ENCODE assay signal across 8 mouse cellular contexts in the genomic region with DNA sequence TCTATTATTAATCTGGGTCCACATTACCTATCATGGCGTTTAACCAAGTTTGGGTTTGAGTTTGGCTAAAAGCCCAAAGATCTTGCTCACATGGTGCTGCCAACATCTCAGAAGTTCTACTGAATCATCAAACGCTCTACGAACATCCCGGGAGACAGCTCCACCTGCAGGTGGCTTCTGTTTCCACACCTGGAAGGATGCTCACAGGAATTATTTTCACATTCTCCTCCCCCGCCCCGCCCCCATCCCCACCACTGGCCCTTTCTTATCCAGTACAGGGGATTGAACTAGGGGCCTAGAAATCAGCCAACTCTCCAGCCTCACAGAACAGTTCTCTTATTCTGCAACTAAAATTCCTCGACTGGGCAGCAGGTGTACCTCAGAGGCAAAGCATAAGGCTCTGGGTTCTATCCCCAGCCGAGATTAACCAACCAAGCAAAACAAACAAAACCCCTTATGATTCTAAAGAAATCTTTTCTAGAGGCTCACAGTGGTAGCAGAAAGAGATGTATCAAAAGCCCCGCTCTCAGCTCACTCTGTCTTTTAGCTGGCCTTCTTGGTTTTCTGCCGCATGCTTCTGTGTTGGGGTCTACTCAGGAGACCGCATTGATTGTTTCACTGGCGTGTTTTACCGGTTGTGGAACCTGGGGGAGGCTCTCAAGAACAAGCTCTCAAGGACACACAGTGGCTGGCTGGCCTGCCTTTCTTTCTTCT. TPM values are rescaled to one million over a fixed set of nuclear protein-coding genes. Genes with fewer than 3 reads are reported as not detected.
DNase-seq lines count a peak whose midpoint lies in the region; ATAC-seq and TF ChIP-seq lines count a peak whose summit lies in the region.

No protein-coding gene starts in this region.

- peak overlapping the region; percentile 33 for H3K4me3 ChIP-seq in heart, postnatal 0 days (ENCODE audit: low read depth, low read length)
- H3K4me3 ChIP-seq in liver, postnatal 0 days (ENCODE audit: low read depth, low read length): peak overlapping the region; percentile 26; the same call in 1 of the 2 replicates
- H3K4me3 ChIP-seq in neural tube, embryonic 14.5 days (ENCODE audit: low read depth, low read length): 0 out of 2 replicates have a peak overlapping the region, but pooled peaks have one; percentile 0

- TF ChIP-seq POLR2A in brain, embryonic 14.5 days (IDR thresholded peaks at IDR 0.05; ENCODE audit: borderline replicate concordance, extremely low read depth, insufficient read depth, insufficient read length, poor library complexity, severe bottlenecking): no peak

- peak; percentile 68 for TF ChIP-seq CTCF in brain, embryonic 14.5 days (IDR thresholded peaks at IDR 0.05; ENCODE audit: borderline replicate concordance, extremely low read depth, insufficient read depth, insufficient read length)
- TF ChIP-seq CTCF in heart, postnatal 0 days (IDR thresholded peaks at IDR 0.05; ENCODE audit: low read depth): peak; percentile 73
- TF ChIP-seq CTCF in liver, postnatal 0 days (IDR thresholded peaks at IDR 0.05; ENCODE audit: low read depth): peak; percentile 78

- H3K27me3 ChIP-seq in heart, postnatal 0 days (ENCODE audit: control insufficient read depth, insufficient read depth, low read length): no peaks in the 10 kb centered on the region
- H3K27me3 ChIP-seq in liver, postnatal 0 days (ENCODE audit: insufficient read depth, low read length): 0 out of 2 replicates have a peak, but pooled peaks cover 3% of the 10 kb centered on the region
- no peaks in the 10 kb centered on the region for H3K27me3 ChIP-seq in neural tube, embryonic 14.5 days (ENCODE audit: control insufficient read depth, insufficient read depth, low read length)

- WGBS in heart, postnatal 0 days: 42% methylated on average over 13 of the region's 13 CpGs
- 46% methylated on average over 13 of the region's 13 CpGs for WGBS in liver, postnatal 0 days (ENCODE audit: insufficient replicate concordance)
- 43% methylated on average over 13 of the region's 13 CpGs for WGBS in neural tube, embryonic 14.5 days

- peak overlapping the region; percentile 52 for H3K4me2 ChIP-seq in heart, postnatal 0 days (ENCODE audit: low read depth, low read length)
- peak overlapping the region; percentile 62 for H3K4me2 ChIP-seq in liver, postnatal 0 days (ENCODE audit: low read depth, low read length)
- H3K4me2 ChIP-seq in neural tube, embryonic 14.5 days (ENCODE audit: low read depth, low read length): peak overlapping the region; percentile 42

- no peaks in the 10 kb centered on the region for H3K9me3 ChIP-seq in heart, postnatal 0 days (replicated peaks; ENCODE audit: control insufficient read depth, low read length)
- no peaks in the 10 kb centered on the region for H3K9me3 ChIP-seq in liver, postnatal 0 days (ENCODE audit: low read length)
- H3K9me3 ChIP-seq in neural tube, embryonic 14.5 days (ENCODE audit: control insufficient read depth, low read length): no peaks in the 10 kb centered on the region

- peaks cover 37% of the 10 kb centered on the region for H3K4me1 ChIP-seq in heart, postnatal 0 days (ENCODE audit: control insufficient read depth, insufficient read depth)
- H3K4me1 ChIP-seq in liver, postnatal 0 days (ENCODE audit: insufficient read depth): 0 out of 2 replicates have a peak, but pooled peaks cover 3% of the 10 kb centered on the region
- peaks cover 19% of the 10 kb centered on the region for H3K4me1 ChIP-seq in neural tube, embryonic 14.5 days (ENCODE audit: control insufficient read depth, insufficient read depth, low read length)

- peak overlapping the region; percentile 53 for H3K27ac ChIP-seq in heart, postnatal 0 days (ENCODE audit: low read depth)
- 0 out of 2 replicates have a peak overlapping the region, but pooled peaks have one; percentile 14 for H3K27ac ChIP-seq in liver, postnatal 0 days (ENCODE audit: low read depth)
- peak overlapping the region; percentile 64; the same call in 1 of the 2 replicates for H3K27ac ChIP-seq in neural tube, embryonic 14.5 days (ENCODE audit: low read depth, low read length)

- 0 out of 2 replicates have a peak overlapping the region, but pooled peaks have one; percentile 32 for H3K9ac ChIP-seq in heart, postnatal 0 days (replicated peaks; ENCODE audit: low read depth, low read length)
- H3K9ac ChIP-seq in liver, postnatal 0 days (replicated peaks): peak overlapping the region; percentile 21; the same call in 1 of the 2 replicates
- H3K9ac ChIP-seq in neural tube, embryonic 14.5 days (replicated peaks; ENCODE audit: low read depth, low read length): 0 out of 2 replicates have a peak overlapping the region, but pooled peaks have one; percentile 2

- DNase-seq in ES-CJ7 (ENCODE audit: low read depth, low spot score): peak; percentile 90
- peak; percentile 92 for DNase-seq in brain, embryonic 14.5 days (ENCODE audit: low read depth)
- peak; percentile 77 for DNase-seq in heart, postnatal 0 days (ENCODE audit: low spot score)
- DNase-seq in kidney, postnatal 25 days: peak; percentile 85 to 86
- peak; percentile 86 for DNase-seq in liver, postnatal 0 days
- DNase-seq in thymus, postnatal 4 days: peak; percentile 91

- ATAC-seq in erythroblast, adult 5-6 weeks (replicated peaks; ENCODE audit: low FRiP score, poor library complexity, severe bottlenecking): peak; percentile 64
- peak; percentile 47; the same call in 1 of the 2 replicates for ATAC-seq in heart, postnatal 0 days (ENCODE audit: insufficient read depth, low read depth)
- peak; percentile 83 for ATAC-seq in liver, postnatal 0 days
- ATAC-seq in neural tube, embryonic 14.5 days (ENCODE audit: low read depth): peak; percentile 42

- no peaks in the 10 kb centered on the region for H3K36me3 ChIP-seq in heart, postnatal 0 days (replicated peaks; ENCODE audit: control insufficient read depth, insufficient read depth, low read length)
- H3K36me3 ChIP-seq in liver, postnatal 0 days (replicated peaks; ENCODE audit: insufficient read depth, low read length): no peaks in the 10 kb centered on the region
- H3K36me3 ChIP-seq in neural tube, embryonic 14.5 days (ENCODE audit: control insufficient read depth, insufficient read depth, low read length): no peaks in the 10 kb centered on the region

- TF ChIP-seq EP300 in heart, postnatal 0 days (IDR thresholded peaks at IDR 0.05; ENCODE audit: low read depth): no peak
- no peak for TF ChIP-seq EP300 in liver, postnatal 0 days (IDR thresholded peaks at IDR 0.05; ENCODE audit: low read depth)

RNA-seq across cellular contexts. Expression of a gene that starts 8.4 kb away (rescaled TPM):
- polyA plus RNA-seq in brain, embryonic 14.5 days (2012; rRNA removed): 113 and 208 TPM in 2 replicates
- total RNA-seq in erythroblast, adult 5-6 weeks (2015; ENCODE audit: low replicate concordance): 10.4 and 21.3 TPM in 2 replicates
- total RNA-seq in erythroblast, adult 5-6 weeks (2017; ENCODE audit: low replicate concordance): 14.7 and 14.8 TPM in 2 replicates
- 58.0 and 108 TPM in 2 replicates for total RNA-seq in heart, postnatal 0 days (2014; rRNA removed; ENCODE audit: low replicate concordance)
- 86.3 and 87.8 TPM in 2 replicates for polyA plus RNA-seq in heart, postnatal 0 days (2015; fragmentation: Nextera tagmentation; extraction: Ambion mirVana)
- 49.2 and 50.5 TPM in 2 replicates for polyA plus RNA-seq in liver, postnatal 0 days (2015; fragmentation: Nextera tagmentation; extraction: Ambion mirVana)
- 77.8 and 87.4 TPM in 2 replicates for polyA plus RNA-seq in neural tube, embryonic 14.5 days (2014; fragmentation: Nextera tagmentation; extraction: Ambion mirVana)

RNA-seq across cellular contexts. Expression of a gene that starts 24.1 kb away (rescaled TPM):
- 7,416 and 8,191 TPM in 2 replicates for polyA plus RNA-seq in brain, embryonic 14.5 days (2012; rRNA removed)
- total RNA-seq in erythroblast, adult 5-6 weeks (2015; ENCODE audit: low replicate concordance): not detected in 2 replicates
- total RNA-seq in erythroblast, adult 5-6 weeks (2017; ENCODE audit: low replicate concordance): not detected in 2 replicates
- total RNA-seq in heart, postnatal 0 days (2014; rRNA removed; ENCODE audit: low replicate concordance): 157 and 227 TPM in 2 replicates
- 16.9 and 19.7 TPM in 2 replicates for polyA plus RNA-seq in heart, postnatal 0 days (2015; fragmentation: Nextera tagmentation; extraction: Ambion mirVana)
- polyA plus RNA-seq in liver, postnatal 0 days (2015; fragmentation: Nextera tagmentation; extraction: Ambion mirVana): 0.28 and 0.31 TPM in 2 replicates
- polyA plus RNA-seq in neural tube, embryonic 14.5 days (2014; fragmentation: Nextera tagmentation; extraction: Ambion mirVana): 629 and 667 TPM in 2 replicates

Comparison
In these comparisons a context has a peak if more than half of its experiments do, and no peak if none do; other contexts are left out.
1. Peak in every context shown above with its lines: DNase-seq, ATAC-seq, H3K4me3 ChIP-seq and H3K27ac ChIP-seq.
2. H3K27ac ChIP-seq: peak in every context shown above with its lines; median percentile 64 in neural tube, embryonic 14.5 days; 53 in heart, postnatal 0 days; 14 in liver, postnatal 0 days.
3. RNA of a gene that starts 24.1 kb away (polyA plus RNA-seq): 7,416 to 8,191 TPM in brain, embryonic 14.5 days and 629 to 667 TPM in neural tube, embryonic 14.5 days; 16.9 to 19.7 TPM in heart, postnatal 0 days and 0.28 to 0.31 TPM in liver, postnatal 0 days; every median in the first group is over 10 times any median in the second.